Mouse (Mus musculus): Measurements from ENCODE around the gene Tgfbr3. TPM values are rescaled to one million over a fixed set of nuclear protein-coding genes. Genes with fewer than 3 reads are reported as not detected.

The Tgfbr3 gene
- polyA plus RNA-seq, 1 experiment from 2014 or later, result 4.4 TPM

- Histone ChIP-seq H3K36me3 (replicated peaks; ENCODE audit: insufficient read depth, low read length) (no peaks in the 10 kb centered on the region), H3K4me3 (ENCODE audit: low read depth, low read length) (no peak overlapping the region), H3K27ac (ENCODE audit: low read depth) (no peak overlapping the region), H3K9ac (replicated peaks) (no peak overlapping the region), H3K4me2 (ENCODE audit: low read depth, low read length) (no peak overlapping the region), H3K4me1 (ENCODE audit: insufficient read depth) (peaks cover 7% of the 10 kb centered on the region; the same call in 1 of the 2 replicates), H3K9me3 (ENCODE audit: low read length) (no peaks in the 10 kb centered on the region), H3K27me3 (ENCODE audit: insufficient read depth, low read length) (no peaks in the 10 kb centered on the region)
- ATAC-seq (no peak), DNase-seq (no peak)
- WGBS (ENCODE audit: insufficient replicate concordance), result 42% methylated on average over 6 of the region's 6 CpGs
- TF ChIP-seq EP300 (IDR thresholded peaks at IDR 0.05; ENCODE audit: low read depth) (no peak), CTCF (IDR thresholded peaks at IDR 0.05; ENCODE audit: low read depth) (no peak)
Measured at GRCm38 (mm10) chr5:107177791-107178190, 111.6 kb downstream of the Tgfbr3 start.

GRCm38 (mm10) chr5:107177248-107177647, 112.2 kb downstream of the Tgfbr3 start:
- H3K4me2 ChIP-seq (ENCODE audit: low read depth, low read length), result no peak overlapping the region
- no peak overlapping the region for H3K9ac ChIP-seq (replicated peaks)
- 67% methylated on average over 2 of the region's 2 CpGs for WGBS (ENCODE audit: insufficient replicate concordance)
- H3K4me3 ChIP-seq (ENCODE audit: low read depth, low read length), result no peak overlapping the region
- no peak for ATAC-seq
- no peaks in the 10 kb centered on the region for H3K36me3 ChIP-seq (replicated peaks; ENCODE audit: insufficient read depth, low read length)
- DNase-seq, result no peak
- H3K27me3 ChIP-seq (ENCODE audit: insufficient read depth, low read length), result no peaks in the 10 kb centered on the region
- no peak for TF ChIP-seq CTCF (IDR thresholded peaks at IDR 0.05; ENCODE audit: low read depth)
- TF ChIP-seq EP300 (IDR thresholded peaks at IDR 0.05; ENCODE audit: low read depth), result no peak
- H3K27ac ChIP-seq (ENCODE audit: low read depth), result no peak overlapping the region
- no peaks in the 10 kb centered on the region for H3K9me3 ChIP-seq (ENCODE audit: low read length)
- peaks cover 7% of the 10 kb centered on the region; the same call in 1 of the 2 replicates for H3K4me1 ChIP-seq (ENCODE audit: insufficient read depth)

GRCm38 (mm10) chr5:107176796-107177195, 112.6 kb downstream of the Tgfbr3 start:
- no peak for DNase-seq
- ATAC-seq, result no peak
- no peak overlapping the region for H3K27ac ChIP-seq (ENCODE audit: low read depth)

GRCm38 (mm10) chr5:107176196-107176595, 113.2 kb downstream of the Tgfbr3 start:
- Histone ChIP-seq H3K36me3 (replicated peaks; ENCODE audit: insufficient read depth, low read length) (no peaks in the 10 kb centered on the region), H3K27ac (ENCODE audit: low read depth) (no peak overlapping the region), H3K27me3 (ENCODE audit: insufficient read depth, low read length) (no peaks in the 10 kb centered on the region), H3K9me3 (ENCODE audit: low read length) (no peaks in the 10 kb centered on the region), H3K9ac (replicated peaks) (no peak overlapping the region), H3K4me1 (ENCODE audit: insufficient read depth) (peaks cover 7% of the 10 kb centered on the region; the same call in 1 of the 2 replicates), H3K4me2 (ENCODE audit: low read depth, low read length) (no peak overlapping the region), H3K4me3 (ENCODE audit: low read depth, low read length) (no peak overlapping the region)
- ATAC-seq (no peak), DNase-seq (no peak)
- TF ChIP-seq EP300 (IDR thresholded peaks at IDR 0.05; ENCODE audit: low read depth), result no peak
- TF ChIP-seq CTCF (IDR thresholded peaks at IDR 0.05; ENCODE audit: low read depth), result no peak
- 81% methylated on average over 4 of the region's 4 CpGs for WGBS (ENCODE audit: insufficient replicate concordance)

More at GRCm38 (mm10) chr5:107176796-107177195, 112.6 kb downstream of the Tgfbr3 start:
- TF ChIP-seq EP300 (IDR thresholded peaks at IDR 0.05; ENCODE audit: low read depth) (no peak), CTCF (IDR thresholded peaks at IDR 0.05; ENCODE audit: low read depth) (no peak)
- no peaks in the 10 kb centered on the region for H3K27me3 ChIP-seq (ENCODE audit: insufficient read depth, low read length)
- H3K36me3 ChIP-seq (replicated peaks; ENCODE audit: insufficient read depth, low read length), result no peaks in the 10 kb centered on the region
- H3K9ac ChIP-seq (replicated peaks), result no peak overlapping the region
- WGBS (ENCODE audit: insufficient replicate concordance), result 75% methylated on average over 4 of the region's 4 CpGs
- H3K4me1 ChIP-seq (ENCODE audit: insufficient read depth), result peaks cover 7% of the 10 kb centered on the region; the same call in 1 of the 2 replicates
- no peak overlapping the region for H3K4me3 ChIP-seq (ENCODE audit: low read depth, low read length)
- no peaks in the 10 kb centered on the region for H3K9me3 ChIP-seq (ENCODE audit: low read length)
- H3K4me2 ChIP-seq (ENCODE audit: low read depth, low read length), result no peak overlapping the region

- no peak overlapping the region for H3K27ac ChIP-seq (ENCODE audit: low read depth)
- H3K27me3 ChIP-seq (ENCODE audit: insufficient read depth, low read length), result no peaks in the 10 kb centered on the region
- no peaks in the 10 kb centered on the region for H3K9me3 ChIP-seq (ENCODE audit: low read length)
- no peaks in the 10 kb centered on the region for H3K36me3 ChIP-seq (replicated peaks; ENCODE audit: insufficient read depth, low read length)
- no peak overlapping the region for H3K4me3 ChIP-seq (ENCODE audit: low read depth, low read length)
- ATAC-seq (no peak), DNase-seq (no peak)
- TF ChIP-seq EP300 (IDR thresholded peaks at IDR 0.05; ENCODE audit: low read depth) (no peak), CTCF (IDR thresholded peaks at IDR 0.05; ENCODE audit: low read depth) (no peak)
- H3K4me2 ChIP-seq (ENCODE audit: low read depth, low read length), result no peak overlapping the region
- no peak overlapping the region for H3K9ac ChIP-seq (replicated peaks)
- peaks cover 6% of the 10 kb centered on the region; the same call in 1 of the 2 replicates for H3K4me1 ChIP-seq (ENCODE audit: insufficient read depth)
Measured at GRCm38 (mm10) chr5:107174188-107174587, 115.2 kb downstream of the Tgfbr3 start.

GRCm38 (mm10) chr5:107173483-107173882, 115.9 kb downstream of the Tgfbr3 start:
- DNase-seq (no peak), ATAC-seq (no peak)
- H3K9ac ChIP-seq (replicated peaks), result no peak overlapping the region

GRCm38 (mm10) chr5:107171861-107172260, 117.6 kb downstream of the Tgfbr3 start:
- no peak for ATAC-seq
- no peak for DNase-seq
- H3K27ac ChIP-seq (ENCODE audit: low read depth), result no peak overlapping the region
- H3K36me3 ChIP-seq (replicated peaks; ENCODE audit: insufficient read depth, low read length), result no peaks in the 10 kb centered on the region
- TF ChIP-seq CTCF (IDR thresholded peaks at IDR 0.05; ENCODE audit: low read depth) (no peak), EP300 (IDR thresholded peaks at IDR 0.05; ENCODE audit: low read depth) (no peak)
- H3K27me3 ChIP-seq (ENCODE audit: insufficient read depth, low read length), result no peaks in the 10 kb centered on the region
- no peak overlapping the region for H3K4me2 ChIP-seq (ENCODE audit: low read depth, low read length)
- H3K4me1 ChIP-seq (ENCODE audit: insufficient read depth), result peaks cover 7% of the 10 kb centered on the region
- H3K9ac ChIP-seq (replicated peaks), result no peak overlapping the region
- H3K9me3 ChIP-seq (ENCODE audit: low read length), result no peaks in the 10 kb centered on the region
- H3K4me3 ChIP-seq (ENCODE audit: low read depth, low read length), result no peak overlapping the region
- WGBS (ENCODE audit: insufficient replicate concordance), result 81% methylated on average over 7 of the region's 7 CpGs

More at GRCm38 (mm10) chr5:107173483-107173882, 115.9 kb downstream of the Tgfbr3 start:
- no peaks in the 10 kb centered on the region for H3K27me3 ChIP-seq (ENCODE audit: insufficient read depth, low read length)
- no peak overlapping the region for H3K4me3 ChIP-seq (ENCODE audit: low read depth, low read length)
- H3K4me1 ChIP-seq (ENCODE audit: insufficient read depth), result peaks cover 1% of the 10 kb centered on the region; the same call in 1 of the 2 replicates
- no peak for TF ChIP-seq EP300 (IDR thresholded peaks at IDR 0.05; ENCODE audit: low read depth)
- TF ChIP-seq CTCF (IDR thresholded peaks at IDR 0.05; ENCODE audit: low read depth), result no peak
- H3K9me3 ChIP-seq (ENCODE audit: low read length), result no peaks in the 10 kb centered on the region
- H3K36me3 ChIP-seq (replicated peaks; ENCODE audit: insufficient read depth, low read length), result no peaks in the 10 kb centered on the region
- H3K27ac ChIP-seq (ENCODE audit: low read depth), result no peak overlapping the region
- no peak overlapping the region for H3K4me2 ChIP-seq (ENCODE audit: low read depth, low read length)
- 63% methylated on average over 2 of the region's 2 CpGs for WGBS (ENCODE audit: insufficient replicate concordance)
